Mouse (Mus musculus) 416B (cell line): ENCODE data around the gene Lpin2.
A peak's percentile ranks its signal among the peaks of the same experiment; 100 is the strongest.

Source experiments
- DNase-seq: peaks from one replicate; pipeline ENCODE4 v3.0.0; 2011; ENCODE audit warnings: low read depth

Gene Lpin2

GRCm38 (mm10) chr17:71263136-71263535 is 80.8 kb downstream of the Lpin2 start:
- DNase-seq = no peak

DNA sequence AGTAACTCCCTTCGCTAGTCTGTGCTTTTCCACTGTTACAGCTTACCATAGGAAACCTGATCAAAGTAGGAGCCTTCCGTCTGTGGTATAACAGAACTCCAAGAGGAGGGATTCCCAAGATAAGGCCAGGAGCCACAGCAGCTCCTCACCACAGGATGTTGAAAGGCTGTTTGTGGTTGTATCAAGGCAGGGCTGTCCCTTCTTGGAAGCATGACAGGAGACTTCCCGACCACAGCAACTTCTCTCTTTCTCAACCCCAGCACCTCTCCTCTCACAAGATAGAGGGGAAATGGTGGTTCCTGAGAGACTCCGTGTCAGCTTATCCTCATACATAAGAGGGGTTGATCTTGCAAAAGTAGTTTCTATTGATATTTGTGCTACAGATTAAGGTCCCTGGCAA is 82.4 kb downstream of the Lpin2 start:
- peak; percentile 99 for DNase-seq

- peak; percentile 80 for DNase-seq
These were observed 83.1 kb downstream of the Lpin2 start for GRCm38 (mm10) chr17:71265336-71266051.

DNA sequence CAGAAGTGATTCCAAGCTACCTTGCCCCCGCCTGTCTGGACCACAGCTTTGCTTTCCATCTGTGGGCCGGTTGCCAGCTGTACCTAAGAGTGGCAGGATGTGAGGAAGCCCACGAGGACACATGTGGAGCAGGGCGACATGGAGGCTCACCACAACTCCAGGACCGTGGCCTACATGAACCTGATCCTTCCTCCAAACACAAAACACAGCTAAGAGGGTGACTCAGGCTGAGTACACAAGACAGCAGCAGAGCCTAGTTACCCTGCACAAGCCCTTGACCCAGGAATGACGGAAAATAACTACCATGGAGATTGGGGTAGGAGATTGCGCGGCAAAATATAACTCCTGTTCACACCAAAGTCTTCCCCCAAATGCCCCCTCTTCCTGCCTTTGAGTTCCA is 85.0 kb downstream of the Lpin2 start:
- peak; percentile 89 for DNase-seq

DNA sequence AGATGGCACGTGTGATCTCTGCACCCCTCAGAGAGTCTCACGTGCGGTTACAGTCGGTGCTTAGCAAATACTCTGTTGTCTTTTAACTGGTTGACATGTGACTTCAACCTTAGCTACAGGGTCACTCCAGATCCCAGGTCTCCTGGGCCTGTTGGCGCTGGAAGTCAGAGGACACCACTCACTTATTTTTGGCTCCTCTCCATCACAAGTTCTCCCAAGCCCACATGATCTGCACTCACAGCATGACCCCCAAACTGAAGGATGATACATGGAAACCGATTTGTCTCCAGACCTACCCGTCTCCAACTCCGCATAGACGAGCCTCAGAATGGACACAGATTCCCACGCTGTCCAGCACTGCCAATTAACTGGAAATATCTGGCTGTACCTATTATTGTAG is 85.8 kb downstream of the Lpin2 start:
- DNase-seq = no peak

- DNase-seq = no peak
These were observed 86.2 kb downstream of the Lpin2 start for GRCm38 (mm10) chr17:71268599-71268998.

DNA sequence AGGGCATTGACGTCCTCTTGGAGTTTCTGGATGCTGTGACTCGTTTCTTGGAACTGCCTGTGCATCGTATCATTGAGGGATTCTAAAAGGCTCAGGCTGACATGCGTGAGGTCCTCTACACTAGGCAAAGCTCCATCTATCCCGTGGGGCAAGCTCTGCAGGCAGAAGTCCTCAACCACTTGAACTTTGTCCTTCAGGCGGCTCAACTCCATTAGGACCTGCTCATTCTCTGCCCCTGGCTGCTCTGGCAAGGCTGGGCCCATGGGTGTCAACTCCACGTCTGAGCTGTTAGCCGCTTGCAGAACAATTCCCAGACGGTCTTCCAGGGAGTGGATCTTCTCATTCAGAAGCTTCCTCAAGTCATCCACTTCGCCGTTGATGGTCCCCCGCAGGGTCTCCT is 91.5 kb downstream of the Lpin2 start:
- DNase-seq = no peak

GRCm38 (mm10) chr17:71276771-71277170 is 94.4 kb downstream of the Lpin2 start:
- DNase-seq = no peak

DNA sequence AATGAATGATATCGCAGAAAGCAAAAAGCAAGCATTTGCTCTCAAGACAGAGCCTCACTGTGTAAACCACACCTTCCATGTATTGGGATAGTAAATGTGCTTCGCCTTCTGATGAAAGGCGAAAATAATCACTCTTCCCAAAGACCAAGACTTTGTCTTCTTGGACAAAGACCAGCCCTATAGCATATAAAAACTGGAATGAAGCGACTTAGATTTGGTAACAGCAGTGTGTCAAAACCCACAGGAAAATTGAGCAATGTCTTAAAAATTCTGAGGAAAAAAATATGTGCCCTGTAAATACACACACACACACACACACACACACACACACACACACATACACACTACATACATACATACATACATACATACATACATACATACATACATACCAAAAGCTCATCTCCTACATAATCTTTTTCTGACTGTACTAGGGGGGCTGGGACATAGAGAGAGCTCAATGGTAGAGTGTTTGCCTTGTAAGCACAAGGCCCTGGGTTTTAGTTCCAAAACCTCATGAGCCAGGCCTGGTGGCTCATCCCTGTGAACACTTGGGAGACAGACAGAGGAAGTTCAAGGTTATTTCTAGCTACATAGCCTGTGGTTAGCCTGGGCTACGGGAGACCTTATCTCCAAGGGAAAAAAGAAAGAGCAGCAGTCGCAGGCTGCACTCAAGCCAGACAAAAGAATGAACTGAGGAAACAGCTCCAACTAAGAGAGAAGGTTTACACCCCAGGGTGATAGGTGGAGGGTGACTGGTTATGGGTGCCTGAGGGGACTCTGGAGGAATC is 95.5 kb downstream of the Lpin2 start:
- DNase-seq = peak; percentile 47

DNA sequence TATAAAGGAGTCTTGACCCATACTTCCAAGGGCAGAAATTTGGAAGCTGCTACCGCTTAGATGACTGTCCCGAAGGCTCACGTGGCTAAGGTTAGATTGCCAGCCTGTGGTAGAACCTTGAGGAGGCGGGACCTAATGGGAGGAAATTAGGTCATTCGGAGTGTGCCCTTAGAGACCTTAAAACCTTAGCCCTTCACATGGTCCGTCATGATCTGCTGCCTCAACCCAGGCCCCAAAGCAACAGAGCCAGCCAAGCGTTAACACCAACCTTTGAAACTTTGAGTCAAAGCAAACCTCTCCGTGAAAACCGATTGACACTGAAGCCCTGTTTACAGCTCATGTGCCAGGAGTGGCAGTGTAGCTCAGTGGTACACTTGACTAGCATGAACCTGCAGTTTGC is 100.4 kb downstream of the Lpin2 start:
- no peak for DNase-seq

DNA sequence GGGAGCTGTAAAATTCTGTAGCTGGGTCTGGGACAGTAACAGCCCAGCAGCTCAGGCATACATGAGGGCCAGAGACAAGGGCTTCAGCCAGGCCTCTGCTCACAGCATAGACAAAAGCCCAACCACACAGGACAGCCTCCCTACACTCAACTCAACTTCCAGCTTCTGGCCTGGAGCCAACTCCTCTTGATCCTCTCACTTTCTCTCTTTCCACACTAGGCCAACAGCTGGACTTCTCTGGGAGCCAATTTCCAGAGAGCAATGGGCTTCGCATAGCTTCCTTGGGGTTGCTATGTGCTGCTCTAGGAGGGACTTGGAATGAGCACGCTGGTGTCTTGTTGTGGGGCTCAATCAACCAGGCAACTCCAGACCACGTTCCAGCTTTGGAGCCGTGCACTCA is 100.9 kb downstream of the Lpin2 start:
- DNase-seq = no peak

DNA sequence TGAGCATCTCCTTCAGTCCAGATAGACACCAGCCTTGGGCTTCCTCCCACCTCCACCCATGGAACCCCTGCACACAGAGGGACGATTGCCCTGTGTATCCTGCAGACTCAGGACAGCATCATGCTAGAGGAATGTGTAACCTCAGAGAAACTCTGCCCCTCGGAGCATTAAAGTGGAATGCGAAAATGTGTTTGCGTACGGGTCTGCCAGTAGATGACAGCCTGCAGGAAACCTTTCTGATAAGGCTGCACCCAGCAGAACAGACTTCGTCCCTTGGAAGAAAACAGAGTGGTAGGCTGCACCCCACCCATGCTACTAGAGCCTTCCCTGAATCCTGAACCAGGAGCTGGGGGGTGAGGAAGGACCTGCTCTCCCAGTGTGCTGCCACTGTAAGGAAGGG is 102.5 kb downstream of the Lpin2 start:
- DNase-seq = no peak

GRCm38 (mm10) chr17:71285929-71286328 is 103.6 kb downstream of the Lpin2 start:
- DNase-seq = peak; percentile 48

DNA sequence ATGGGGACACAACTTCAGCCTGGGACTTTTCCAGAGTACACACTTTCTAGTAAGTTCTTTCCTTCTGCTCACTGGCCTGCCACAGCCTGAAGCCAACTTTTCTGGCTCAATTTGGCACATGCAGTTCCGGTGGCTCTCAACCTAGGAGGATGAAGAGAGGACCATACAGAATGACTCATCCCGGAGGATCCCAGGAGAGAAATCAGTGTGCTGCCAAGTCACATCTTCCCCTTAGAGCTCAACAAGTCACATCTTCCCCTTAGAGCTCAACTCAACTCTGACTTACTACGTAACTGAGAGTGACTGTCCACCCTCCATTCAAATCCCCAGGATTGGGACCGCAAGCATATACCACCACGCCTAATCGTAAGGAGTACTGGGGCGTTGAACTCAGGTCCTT is 105.2 kb downstream of the Lpin2 start:
- DNase-seq = peak; percentile 49

- DNase-seq = peak; percentile 96
These were observed 105.9 kb downstream of the Lpin2 start for GRCm38 (mm10) chr17:71288145-71288758.

GRCm38 (mm10) chr17:71288808-71289548 is 106.6 kb downstream of the Lpin2 start:
- DNase-seq = no peak

DNA sequence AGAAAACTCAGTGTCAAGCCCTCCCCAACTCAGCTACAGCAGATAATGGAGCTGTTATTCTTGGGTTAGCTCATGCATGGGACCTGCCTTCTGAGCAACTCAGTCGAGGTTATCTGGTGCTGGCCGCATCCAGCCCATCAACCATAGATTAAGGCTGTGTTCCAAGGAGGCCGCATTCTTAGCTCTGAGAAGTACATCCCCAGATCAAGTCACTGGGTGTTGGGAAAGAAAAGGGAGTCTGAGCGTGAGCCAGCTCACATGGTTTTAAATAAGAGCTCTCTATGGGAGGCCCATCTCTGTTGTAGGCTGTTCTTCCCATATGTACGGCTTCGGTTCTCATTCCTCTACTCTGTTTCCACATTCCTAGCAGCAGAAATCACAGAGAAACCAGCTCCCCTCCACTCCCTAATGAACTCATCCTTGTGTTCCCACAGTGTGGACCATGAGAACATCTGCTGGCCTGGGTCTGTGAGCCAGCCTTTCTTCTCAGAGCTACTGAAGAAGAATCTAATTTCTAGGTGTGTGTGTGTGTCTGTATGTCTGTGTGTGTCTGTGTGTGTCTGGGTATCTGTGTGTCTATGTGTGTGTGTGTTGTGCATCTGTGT is 107.3 kb downstream of the Lpin2 start:
- DNase-seq = no peak

DNA sequence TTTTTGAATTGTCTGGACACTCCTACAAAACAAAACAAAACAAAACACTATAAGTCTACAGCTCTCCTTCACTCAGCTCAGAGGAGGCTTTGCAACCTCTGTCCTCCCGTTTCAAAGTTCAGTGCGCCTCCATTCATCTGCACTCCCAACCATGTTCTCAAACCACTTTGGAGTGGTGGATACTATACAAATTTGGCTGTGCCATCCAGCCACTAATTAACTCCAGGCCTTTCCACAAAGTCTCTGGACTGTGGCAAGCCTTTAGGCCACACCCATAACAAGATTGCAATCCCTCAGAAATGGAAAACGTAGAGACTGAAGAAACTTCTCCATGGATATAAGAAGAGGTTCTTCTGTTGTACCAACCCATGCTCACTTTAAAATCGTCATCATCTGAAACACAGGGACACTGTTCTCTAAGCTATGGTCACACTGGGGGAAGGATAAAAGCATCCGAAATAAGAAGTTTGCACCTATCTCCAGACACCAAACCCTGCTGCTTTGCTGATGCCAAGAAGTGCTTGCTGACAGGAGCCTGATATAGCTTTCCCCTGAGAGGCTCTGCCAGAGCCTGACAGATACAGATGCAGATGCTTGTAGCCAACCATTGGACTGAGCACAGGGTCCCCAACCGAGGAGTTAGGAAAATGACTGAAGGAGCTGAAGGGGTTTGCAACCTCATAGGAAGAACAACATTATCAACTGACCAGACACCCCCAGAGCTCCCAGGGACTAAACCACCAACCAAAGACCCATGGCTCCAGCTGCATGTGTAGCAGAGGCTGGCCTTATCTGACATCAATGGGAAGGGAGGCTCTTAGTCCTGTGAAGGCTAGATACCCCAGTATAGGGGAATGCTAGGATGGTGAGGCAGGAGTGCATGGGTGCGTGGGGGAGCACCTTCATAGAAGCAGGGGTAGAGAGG is 108.4 kb downstream of the Lpin2 start:
- DNase-seq = no peak

GRCm38 (mm10) chr17:71291897-71292420 is 109.6 kb downstream of the Lpin2 start:
- DNase-seq = no peak

- DNase-seq = no peak
These were observed 110.5 kb downstream of the Lpin2 start for GRCm38 (mm10) chr17:71292897-71293296.

DNA sequence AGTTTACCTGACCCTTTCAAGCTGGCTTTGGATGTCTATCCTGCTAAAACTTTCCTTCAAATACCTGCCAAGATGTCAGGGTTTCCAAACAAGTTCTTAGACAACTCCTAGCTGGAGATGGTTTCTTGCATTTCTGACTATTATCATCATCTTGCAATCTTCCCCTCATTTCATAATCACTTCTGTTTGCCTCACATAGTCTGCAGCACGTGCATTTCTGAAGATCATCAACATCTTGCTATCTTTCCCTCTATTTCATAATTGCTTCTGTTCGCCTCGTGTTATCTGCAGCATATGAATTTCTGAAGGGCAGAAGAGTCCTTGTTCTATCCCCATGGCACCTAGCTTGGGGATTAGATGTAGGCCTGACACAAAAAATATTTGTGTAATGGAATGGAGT is 112.2 kb downstream of the Lpin2 start:
- DNase-seq = peak; percentile 65
